Mouse (Mus musculus) embryonic facial prominence, embryonic 14.5 days (tissue): ENCODE data around the gene Alkbh3. TPM values are rescaled to one million over a fixed set of nuclear protein-coding genes. Genes with fewer than 3 reads are reported as not detected.

Source experiments
- ATAC-seq: fragments of 200-750 bp; cut with Nextera tagmentation; 2 replicates; pipeline ENCODE4 v1.8.0; 2017; ENCODE audit warnings: low read depth, moderate number of reproducible peaks, moderate TSS enrichment
- DNase-seq: peaks from one replicate; pipeline ENCODE4 v3.0.0-alpha.2; 2015; ENCODE audit warnings: low spot score
- H3K27ac ChIP-seq: fragments of 300-500 bp; sonication (generic); replicated peaks from 2 replicates; pipeline ENCODE4 v1.5.1; 2014; ENCODE audit warnings: low read depth, mild to moderate bottlenecking, low read length, moderate library complexity
- H3K27me3 ChIP-seq: fragments of 300-500 bp; sonication (generic); replicated peaks from 2 replicates; pipeline ENCODE4 v1.6.1; 2014; ENCODE audit warnings: low read length; ENCODE audit not compliant: control insufficient read depth, insufficient read depth
- H3K36me3 ChIP-seq: fragments of 300-500 bp; sonication (generic); 2 replicates; pipeline ENCODE4 v1.6.1; 2014; ENCODE audit warnings: low read length, mixed read lengths; ENCODE audit not compliant: control insufficient read depth, insufficient read depth
- H3K4me1 ChIP-seq: fragments of 300-500 bp; sonication (generic); 2 replicates; pipeline ENCODE4 v1.6.1; 2014; ENCODE audit warnings: antibody characterized with exemption, low read length; ENCODE audit not compliant: control insufficient read depth, insufficient read depth
- H3K4me2 ChIP-seq: fragments of 300-500 bp; sonication (generic); 2 replicates; pipeline ENCODE4 v1.6.1; 2014; ENCODE audit warnings: low read depth, mild to moderate bottlenecking, low read length, moderate library complexity, mixed read lengths
- H3K4me3 ChIP-seq: fragments of 300-500 bp; sonication (generic); 2 replicates; pipeline ENCODE4 v1.5.1; 2014; ENCODE audit warnings: low read depth, mild to moderate bottlenecking, low read length
- H3K9ac ChIP-seq: fragments of 300-500 bp; sonication (generic); 2 replicates; pipeline ENCODE4 v1.6.1; 2014; ENCODE audit warnings: low read depth, mild to moderate bottlenecking, low read length, moderate library complexity, mixed read lengths
- H3K9me3 ChIP-seq: fragments of 300-500 bp; sonication (generic); 2 replicates; pipeline ENCODE4 v1.6.1; 2016; ENCODE audit warnings: low read length; ENCODE audit not compliant: control insufficient read depth
- WGBS: fragments of 180-500 bp; shearing (Covaris S2); extraction: QIAGEN DNeasy Blood & Tissue Kit; methylation state at CpG from one replicate; pipeline ENCODE4 v1.1.7; 2014; 5-methylcytosine and 5-hydroxymethylcytosine counted together
- polyA plus RNA-seq: library from polyadenylated mRNA; unstranded; fragments of >200 nt; fragmentation: Nextera tagmentation; extraction: Ambion mirVana; gene quantifications from 2 replicates; pipeline ENCODE4 v1.2.1, GENCODE M21; 2014

Alkbh3 gene
- polyA plus RNA-seq, 1 experiment from 2014 or later: 53.8 TPM

- peaks cover 92% of the 10 kb centered on the region for H3K36me3 ChIP-seq
- no peaks in the 10 kb centered on the region for H3K9me3 ChIP-seq
- no peaks in the 10 kb centered on the region for H3K27me3 ChIP-seq
- no peak overlapping the region for H3K9ac ChIP-seq
- H3K4me1 ChIP-seq: no peaks in the 10 kb centered on the region
- DNase-seq (peak; percentile 81), ATAC-seq (0 out of 2 replicates have a peak, but pooled peaks have one; percentile 53)
- WGBS: 7% methylated on average over 2 of the region's 2 CpGs
- no peak overlapping the region for H3K4me3 ChIP-seq
- H3K27ac ChIP-seq: no peak overlapping the region
- no peak overlapping the region for H3K4me2 ChIP-seq
Observed at GRCm38 (mm10) chr2:94002331-94002730, 8.3 kb downstream of the Alkbh3 start.

GRCm38 (mm10) chr2:94001918-94002317, 8.7 kb downstream of the Alkbh3 start:
- Histone ChIP-seq H3K9me3 (no peaks in the 10 kb centered on the region), H3K4me1 (no peaks in the 10 kb centered on the region), H3K36me3 (peaks cover 92% of the 10 kb centered on the region), H3K27me3 (no peaks in the 10 kb centered on the region), H3K27ac (no peak overlapping the region), H3K4me3 (no peak overlapping the region), H3K9ac (no peak overlapping the region), H3K4me2 (no peak overlapping the region)
- no peak for DNase-seq
- 79% methylated on average over 4 of the region's 4 CpGs for WGBS
- ATAC-seq: no peak

- H3K4me2 ChIP-seq: no peak overlapping the region
- peaks cover 92% of the 10 kb centered on the region for H3K36me3 ChIP-seq
- no peaks in the 10 kb centered on the region for H3K9me3 ChIP-seq
- no peak for ATAC-seq
- H3K9ac ChIP-seq: no peak overlapping the region
- WGBS: 86% methylated on average over 6 of the region's 6 CpGs
- no peak overlapping the region for H3K4me3 ChIP-seq
- no peaks in the 10 kb centered on the region for H3K27me3 ChIP-seq
- H3K4me1 ChIP-seq: no peaks in the 10 kb centered on the region
- H3K27ac ChIP-seq: no peak overlapping the region
- no peak for DNase-seq
Observed at GRCm38 (mm10) chr2:94001411-94001810, 9.2 kb downstream of the Alkbh3 start.

GRCm38 (mm10) chr2:93996254-93996653, 14.4 kb downstream of the Alkbh3 start, which contains the start of gene Gm27027:
Gm27027 (minus strand) TSS chr2:93996354.
- no peaks in the 10 kb centered on the region for H3K4me1 ChIP-seq
- H3K27ac ChIP-seq: no peak within 1 kb of the TSS
- no peak within 1 kb of the TSS for H3K9ac ChIP-seq
- peaks cover 87% of the 10 kb centered on the region for H3K36me3 ChIP-seq
- no peak for DNase-seq
- H3K4me3 ChIP-seq: no peak within 1 kb of the TSS
- no peaks in the 10 kb centered on the region for H3K9me3 ChIP-seq
- 94% methylated on average over 6 of the region's 6 CpGs for WGBS
- no peak within 1 kb of the TSS for H3K4me2 ChIP-seq
- ATAC-seq: no peak
- no peaks in the 10 kb centered on the region for H3K27me3 ChIP-seq

GRCm38 (mm10) chr2:93992810-93993209, 17.8 kb downstream of the Alkbh3 start:
- no peaks in the 10 kb centered on the region for H3K4me1 ChIP-seq
- ATAC-seq (no peak), DNase-seq (no peak)
- H3K4me3 ChIP-seq: no peak overlapping the region
- H3K36me3 ChIP-seq: peaks cover 88% of the 10 kb centered on the region
- H3K9ac ChIP-seq: no peak overlapping the region
- H3K27me3 ChIP-seq: no peaks in the 10 kb centered on the region
- WGBS: 48% methylated on average over 3 of the region's 3 CpGs
- no peak overlapping the region for H3K4me2 ChIP-seq
- no peak overlapping the region for H3K27ac ChIP-seq
- no peaks in the 10 kb centered on the region for H3K9me3 ChIP-seq

GRCm38 (mm10) chr2:93992259-93992658, 18.3 kb downstream of the Alkbh3 start:
- Histone ChIP-seq H3K4me1 (no peaks in the 10 kb centered on the region), H3K9ac (no peak overlapping the region), H3K27me3 (no peaks in the 10 kb centered on the region), H3K27ac (no peak overlapping the region), H3K9me3 (no peaks in the 10 kb centered on the region), H3K4me3 (no peak overlapping the region), H3K4me2 (no peak overlapping the region), H3K36me3 (peaks cover 88% of the 10 kb centered on the region)
- ATAC-seq: 0 out of 2 replicates have a peak, but pooled peaks have one; percentile 33
- peak; percentile 64 for DNase-seq
- WGBS: 39% methylated on average over 5 of the region's 5 CpGs

GRCm38 (mm10) chr2:93991336-93991735, 19.3 kb downstream of the Alkbh3 start:
- no peak overlapping the region for H3K27ac ChIP-seq
- peaks cover 82% of the 10 kb centered on the region for H3K36me3 ChIP-seq
- 79% methylated on average over 3 of the region's 3 CpGs for WGBS
- no peak overlapping the region for H3K4me3 ChIP-seq
- no peak overlapping the region for H3K9ac ChIP-seq
- no peak overlapping the region for H3K4me2 ChIP-seq
- H3K27me3 ChIP-seq: no peaks in the 10 kb centered on the region
- H3K4me1 ChIP-seq: no peaks in the 10 kb centered on the region
- DNase-seq: no peak
- no peaks in the 10 kb centered on the region for H3K9me3 ChIP-seq
- ATAC-seq: no peak

GRCm38 (mm10) chr2:93988440-93988839, 22.2 kb downstream of the Alkbh3 start:
- no peak overlapping the region for H3K4me2 ChIP-seq
- H3K36me3 ChIP-seq: peaks cover 74% of the 10 kb centered on the region
- DNase-seq (no peak), ATAC-seq (no peak)
- no peaks in the 10 kb centered on the region for H3K9me3 ChIP-seq
- WGBS: 92% methylated on average over 2 of the region's 2 CpGs
- H3K27me3 ChIP-seq: no peaks in the 10 kb centered on the region
- no peak overlapping the region for H3K9ac ChIP-seq
- no peaks in the 10 kb centered on the region for H3K4me1 ChIP-seq
- no peak overlapping the region for H3K4me3 ChIP-seq
- H3K27ac ChIP-seq: no peak overlapping the region

GRCm38 (mm10) chr2:93982457-93983235, 28.0 kb downstream of the Alkbh3 start:
- H3K36me3 ChIP-seq: peaks cover 71% of the 10 kb centered on the region
- no peaks in the 10 kb centered on the region for H3K27me3 ChIP-seq
- no peak for ATAC-seq
- no peak overlapping the region for H3K4me2 ChIP-seq
- 77% methylated on average over 4 of the region's 4 CpGs for WGBS
- no peaks in the 10 kb centered on the region for H3K9me3 ChIP-seq
- H3K27ac ChIP-seq: no peak overlapping the region
- H3K4me3 ChIP-seq: no peak overlapping the region
- no peaks in the 10 kb centered on the region for H3K4me1 ChIP-seq
- no peak for DNase-seq
- H3K9ac ChIP-seq: no peak overlapping the region
